Mouse (Mus musculus) stomach, postnatal 0 days (tissue): ENCODE measurements around the gene Tatdn2. TPM values are rescaled to one million over a fixed set of nuclear protein-coding genes. Genes with fewer than 3 reads are reported as not detected.
A peak's percentile ranks its signal among the peaks of the same experiment; 100 is the strongest.

Experiments
- ATAC-seq: fragments of 200-750 bp; cut with Nextera tagmentation; 2 replicates; pipeline ENCODE4 v1.8.0; 2017; ENCODE audit not compliant: low FRiP score, low TSS enrichment
- DNase-seq: peaks from one replicate; pipeline ENCODE4 v3.0.0-alpha.2; 2016; ENCODE audit warnings: low spot score
- H3K27ac ChIP-seq: fragments of 300-500 bp; sonication (generic); replicated peaks from 2 replicates; pipeline ENCODE4 v1.5.1; 2014; ENCODE audit warnings: mild to moderate bottlenecking, control low read depth
- H3K27me3 ChIP-seq: fragments of 300-500 bp; sonication (generic); 2 replicates; pipeline ENCODE4 v1.6.1; 2014; ENCODE audit warnings: low read length; ENCODE audit not compliant: control insufficient read depth, insufficient read depth
- H3K36me3 ChIP-seq: fragments of 300-500 bp; sonication (generic); 2 replicates; pipeline ENCODE4 v1.6.1; 2014; ENCODE audit warnings: low read length, mixed read lengths; ENCODE audit not compliant: control insufficient read depth, insufficient read depth
- H3K4me1 ChIP-seq: fragments of 300-500 bp; sonication (generic); replicated peaks from 2 replicates; pipeline ENCODE4 v1.6.1; 2014; ENCODE audit warnings: antibody characterized with exemption; ENCODE audit not compliant: control insufficient read depth, insufficient read depth
- H3K4me2 ChIP-seq: fragments of 300-500 bp; sonication (generic); replicated peaks from 2 replicates; pipeline ENCODE4 v1.6.1; 2014; ENCODE audit warnings: low read depth, mild to moderate bottlenecking, control low read depth, moderate library complexity
- H3K4me3 ChIP-seq: fragments of 300-500 bp; sonication (generic); 2 replicates; pipeline ENCODE4 v1.5.1; 2014; ENCODE audit warnings: low read depth, low read length, control low read depth
- H3K9ac ChIP-seq: fragments of 300-500 bp; sonication (generic); 2 replicates; pipeline ENCODE4 v1.6.1; 2014; ENCODE audit warnings: mild to moderate bottlenecking, low read length, control low read depth, mixed read lengths
- H3K9me3 ChIP-seq: fragments of 300-500 bp; sonication (generic); 2 replicates; pipeline ENCODE4 v1.6.1; 2016; ENCODE audit warnings: low read length; ENCODE audit not compliant: control insufficient read depth
- CTCF ChIP-seq: IDR thresholded peaks from 2 replicates; pipeline ENCODE4 v1.5.1; 2016; ENCODE audit warnings: antibody characterized with exemption, low read depth, mild to moderate bottlenecking, moderate library complexity
- EP300 ChIP-seq: optimal IDR thresholded peaks from 2 replicates; pipeline ENCODE3; 2016; ENCODE audit warnings: antibody characterized with exemption
- WGBS: fragments of 180-500 bp; shearing (Covaris S2); extraction: QIAGEN DNeasy Blood & Tissue Kit; methylation state at CpG from one replicate; pipeline ENCODE4 v1.1.7; 2014; 5-methylcytosine and 5-hydroxymethylcytosine counted together
- polyA plus RNA-seq: library from polyadenylated mRNA; unstranded; fragments of >200 nt; fragmentation: Nextera tagmentation; extraction: Ambion mirVana; gene quantifications from 2 replicates; pipeline ENCODE4 v1.2.1, GENCODE M21; 2015

The Tatdn2 gene
- polyA plus RNA-seq, 1 experiment from 2014 or later, result 0.73 TPM

- H3K9me3 ChIP-seq, result no peaks in the 10 kb centered on the region
- H3K4me1 ChIP-seq, result peaks cover 5% of the 10 kb centered on the region
- ATAC-seq, result peak; percentile 33; the same call in 1 of the 2 replicates
- no peaks in the 10 kb centered on the region for H3K27me3 ChIP-seq
- H3K9ac ChIP-seq, result no peak overlapping the region
- H3K4me3 ChIP-seq, result no peak overlapping the region
- TF ChIP-seq CTCF (0 out of 2 replicates have a peak, but pooled peaks have one; percentile 15), EP300 (no peak)
- 54% methylated on average over 8 of the region's 8 CpGs for WGBS
- H3K27ac ChIP-seq, result peak overlapping the region; percentile 71
- DNase-seq, result peak; percentile 44
- H3K36me3 ChIP-seq, result no peaks in the 10 kb centered on the region; the same call in 1 of the 2 replicates
- no peak overlapping the region for H3K4me2 ChIP-seq
These were observed 10.2 kb upstream of the Tatdn2 start for GRCm38 (mm10) chr6:113686551-113687125.

DNA sequence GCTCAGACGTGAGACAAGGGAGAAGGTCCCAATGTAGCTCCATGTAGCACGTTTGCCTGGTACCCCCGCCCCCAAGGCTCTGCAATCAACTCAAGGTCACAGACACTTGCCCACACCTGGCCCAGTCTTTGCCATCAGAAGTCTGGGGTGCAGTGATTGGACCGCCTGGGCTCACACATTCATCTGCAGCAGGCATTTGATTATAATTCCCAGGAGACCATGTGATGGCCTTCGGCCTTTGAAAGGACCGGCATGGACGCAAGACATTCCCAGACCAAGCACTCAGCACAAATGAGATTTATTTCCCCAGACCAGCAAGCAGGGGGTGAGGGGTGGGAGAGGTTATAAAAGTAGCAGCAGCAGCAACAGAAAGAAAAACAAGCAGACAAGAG is 6.8 kb upstream of the Tatdn2 start:
- H3K4me3 ChIP-seq, result no peak overlapping the region
- peaks cover 5% of the 10 kb centered on the region for H3K4me1 ChIP-seq
- peak overlapping the region; percentile 89 for H3K27ac ChIP-seq
- no peak overlapping the region; the same call in 1 of the 2 replicates for H3K4me2 ChIP-seq
- peak overlapping the region; percentile 41 for H3K9ac ChIP-seq
- H3K36me3 ChIP-seq, result peaks cover 2% of the 10 kb centered on the region; the same call in 1 of the 2 replicates
- H3K9me3 ChIP-seq, result no peaks in the 10 kb centered on the region
- no peaks in the 10 kb centered on the region for H3K27me3 ChIP-seq
- DNase-seq (peak; percentile 33), ATAC-seq (peak; percentile 51)
- no peak for TF ChIP-seq CTCF
- no peak for TF ChIP-seq EP300
- WGBS, result 13% methylated on average over 7 of the region's 7 CpGs

DNA sequence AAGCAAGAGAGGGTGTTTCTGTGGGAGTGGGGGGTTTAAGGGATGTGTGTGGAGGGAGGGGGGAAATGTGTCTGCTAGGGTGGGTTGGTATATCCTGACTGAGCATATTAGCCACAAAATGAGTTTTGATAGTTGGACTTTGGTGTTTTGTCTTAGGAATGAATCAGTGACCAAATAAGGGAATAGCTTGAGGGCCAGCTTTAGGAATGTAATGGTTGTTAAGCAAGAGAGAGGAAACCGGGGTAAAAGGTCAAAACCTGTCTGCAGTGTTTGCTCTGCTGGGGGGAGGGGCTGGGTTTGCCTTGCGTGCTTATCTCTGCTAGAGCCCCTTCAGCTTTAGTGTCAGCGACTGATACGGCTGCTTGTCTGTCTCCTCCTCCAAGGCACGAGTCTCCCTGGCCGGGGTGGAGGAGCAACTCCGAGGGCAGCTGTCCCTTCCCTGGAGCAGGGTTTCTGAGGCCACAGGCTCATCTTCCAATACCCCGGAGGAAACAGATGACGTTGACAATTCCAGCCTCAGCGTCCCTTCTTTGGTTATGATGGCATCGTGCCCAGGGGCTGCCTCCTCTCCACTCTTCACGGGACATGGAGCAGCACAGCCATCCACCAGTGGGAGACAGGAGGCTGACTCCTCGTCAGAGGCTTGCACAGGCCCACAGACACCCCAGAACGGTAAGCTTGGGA is 6.3 kb upstream of the Tatdn2 start:
- Histone ChIP-seq H3K4me3 (no peak overlapping the region), H3K9me3 (no peaks in the 10 kb centered on the region), H3K36me3 (peaks cover 2% of the 10 kb centered on the region; the same call in 1 of the 2 replicates), H3K4me1 (peaks cover 5% of the 10 kb centered on the region), H3K4me2 (peak overlapping the region; percentile 39; the same call in 1 of the 2 replicates), H3K27me3 (no peaks in the 10 kb centered on the region), H3K27ac (peak overlapping the region; percentile 89), H3K9ac (peak overlapping the region; percentile 50)
- peak; percentile 81 for ATAC-seq
- peak; percentile 74 for DNase-seq
- WGBS, result 4% methylated on average over 14 of the region's 14 CpGs
- TF ChIP-seq CTCF (no peak), EP300 (peak; percentile 51)

DNA sequence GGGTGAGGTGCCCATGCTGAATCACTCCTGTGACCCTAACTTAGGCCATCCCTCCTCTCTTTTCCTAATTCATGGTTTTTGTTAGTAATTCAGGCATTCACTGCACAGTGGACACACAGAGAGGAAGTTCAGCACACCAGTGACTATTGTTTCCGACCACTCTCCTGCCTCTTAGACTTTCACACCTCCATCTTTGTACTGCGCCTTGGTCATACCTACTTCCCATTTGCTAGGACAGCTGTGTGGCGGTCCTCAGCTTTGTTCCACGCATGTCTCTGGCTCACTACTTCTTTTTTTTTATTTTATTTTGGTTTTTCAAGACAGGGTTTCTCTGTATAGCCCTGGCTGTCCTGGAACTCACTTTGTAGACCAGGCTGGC is 5.8 kb upstream of the Tatdn2 start:
- ATAC-seq (no peak), DNase-seq (no peak)
- no peak for TF ChIP-seq CTCF
- H3K4me1 ChIP-seq, result peaks cover 7% of the 10 kb centered on the region
- no peaks in the 10 kb centered on the region for H3K27me3 ChIP-seq
- peaks cover 2% of the 10 kb centered on the region; the same call in 1 of the 2 replicates for H3K36me3 ChIP-seq
- no peak overlapping the region for H3K4me3 ChIP-seq
- H3K9me3 ChIP-seq, result no peaks in the 10 kb centered on the region
- peak overlapping the region; percentile 89 for H3K27ac ChIP-seq
- 71% methylated on average over 4 of the region's 4 CpGs for WGBS
- peak overlapping the region; percentile 39; the same call in 1 of the 2 replicates for H3K4me2 ChIP-seq
- H3K9ac ChIP-seq, result peak overlapping the region; percentile 50

DNA sequence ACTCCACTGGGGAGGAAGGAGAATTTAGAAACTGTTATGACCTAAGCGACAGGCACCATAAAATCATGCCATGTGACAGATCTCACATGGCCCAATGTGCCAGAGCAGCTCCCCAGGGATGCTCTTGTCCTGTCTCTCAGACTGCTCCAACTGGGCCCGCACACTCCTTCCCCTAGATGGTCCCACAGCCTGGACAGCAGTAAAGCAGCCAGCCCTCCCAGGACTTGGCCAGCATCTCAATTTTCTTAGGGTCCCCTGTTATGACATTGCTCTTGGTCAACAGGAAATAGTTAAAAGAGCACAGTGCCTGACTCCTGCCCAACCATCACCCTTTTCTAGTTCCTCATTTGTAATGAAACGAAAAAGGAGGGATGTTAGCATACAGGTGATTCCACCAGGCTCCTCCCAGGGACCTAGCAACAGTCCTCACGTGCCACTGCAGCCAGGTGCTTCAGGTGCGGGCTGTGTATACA is 4.2 kb upstream of the Tatdn2 start:
- Histone ChIP-seq H3K4me2 (no peak overlapping the region), H3K4me1 (peaks cover 7% of the 10 kb centered on the region), H3K9ac (no peak overlapping the region), H3K9me3 (no peaks in the 10 kb centered on the region), H3K27ac (no peak overlapping the region), H3K27me3 (no peaks in the 10 kb centered on the region), H3K4me3 (no peak overlapping the region), H3K36me3 (peaks cover 2% of the 10 kb centered on the region; the same call in 1 of the 2 replicates)
- WGBS, result 74% methylated on average over 5 of the region's 5 CpGs
- DNase-seq (no peak), ATAC-seq (no peak)
- TF ChIP-seq CTCF (no peak), EP300 (no peak)

GRCm38 (mm10) chr6:113693377-113693776 is 3.5 kb upstream of the Tatdn2 start:
- no peak for ATAC-seq
- peaks cover 7% of the 10 kb centered on the region for H3K4me1 ChIP-seq
- no peak overlapping the region for H3K4me3 ChIP-seq
- no peak for DNase-seq
- no peak overlapping the region for H3K4me2 ChIP-seq
- H3K9me3 ChIP-seq, result no peaks in the 10 kb centered on the region
- H3K27me3 ChIP-seq, result no peaks in the 10 kb centered on the region
- peaks cover 2% of the 10 kb centered on the region; the same call in 1 of the 2 replicates for H3K36me3 ChIP-seq
- H3K27ac ChIP-seq, result no peak overlapping the region
- TF ChIP-seq CTCF (no peak), EP300 (no peak)
- 80% methylated on average over 5 of the region's 5 CpGs for whole genome bisulfite sequencing
- no peak overlapping the region for H3K9ac ChIP-seq
